Mouse (Mus musculus) neural tube, embryonic 10.5 days (tissue): ENCODE measurements around the gene Agmat.
"Not testable (repeated sequence)": the region's sequence is repeated elsewhere in the genome, so short reads cannot be mapped to it uniquely, and the experiment has no call there.

ENCODE experiments used
- DNase-seq: peaks from one replicate; pipeline ENCODE4 v3.0.0-alpha.2; 2017; ENCODE audit warnings: low spot score; ENCODE audit errors: extremely low spot score

Gene Agmat

DNA sequence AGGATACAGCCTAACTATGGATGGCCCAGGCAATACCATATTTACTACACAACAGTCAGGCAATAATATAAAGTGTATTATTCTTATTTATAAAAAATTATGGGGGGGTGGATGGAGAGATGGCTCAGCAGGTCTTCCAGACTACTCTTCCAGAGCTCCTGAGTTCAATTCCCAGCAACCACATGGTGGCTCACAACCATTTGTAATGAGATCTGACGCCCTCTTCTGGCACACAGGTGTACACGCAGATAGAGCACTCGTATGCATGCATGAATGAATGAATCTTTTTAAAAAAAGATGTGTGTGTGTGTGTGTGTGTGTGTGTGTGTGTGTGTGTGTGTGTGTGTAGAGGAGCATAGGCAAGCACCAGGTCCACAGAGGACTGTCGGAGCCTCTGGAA, 26.5 kb downstream of the Agmat start:
- not testable (repeated sequence) for DNase-seq

DNA sequence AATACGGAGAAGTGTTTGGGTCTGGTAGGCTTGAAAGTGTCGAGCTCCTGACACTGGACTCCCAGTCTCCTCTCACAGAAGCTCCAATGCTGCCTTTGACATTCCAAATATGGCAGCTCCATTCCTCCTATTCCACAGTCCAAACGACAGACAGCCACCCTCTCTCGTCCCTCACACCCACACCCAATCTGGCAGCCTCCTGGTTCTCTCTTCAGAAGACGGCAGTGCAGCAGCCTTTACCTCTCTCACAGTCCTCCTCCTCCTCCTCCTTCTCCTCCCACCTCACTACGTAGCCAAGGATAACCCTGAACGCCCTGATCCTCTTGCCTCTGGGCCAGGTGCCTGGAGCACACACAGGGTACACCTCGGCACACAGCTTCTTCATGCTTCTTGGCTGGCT, 33.4 kb downstream of the Agmat start:
- no peak for DNase-seq

DNA sequence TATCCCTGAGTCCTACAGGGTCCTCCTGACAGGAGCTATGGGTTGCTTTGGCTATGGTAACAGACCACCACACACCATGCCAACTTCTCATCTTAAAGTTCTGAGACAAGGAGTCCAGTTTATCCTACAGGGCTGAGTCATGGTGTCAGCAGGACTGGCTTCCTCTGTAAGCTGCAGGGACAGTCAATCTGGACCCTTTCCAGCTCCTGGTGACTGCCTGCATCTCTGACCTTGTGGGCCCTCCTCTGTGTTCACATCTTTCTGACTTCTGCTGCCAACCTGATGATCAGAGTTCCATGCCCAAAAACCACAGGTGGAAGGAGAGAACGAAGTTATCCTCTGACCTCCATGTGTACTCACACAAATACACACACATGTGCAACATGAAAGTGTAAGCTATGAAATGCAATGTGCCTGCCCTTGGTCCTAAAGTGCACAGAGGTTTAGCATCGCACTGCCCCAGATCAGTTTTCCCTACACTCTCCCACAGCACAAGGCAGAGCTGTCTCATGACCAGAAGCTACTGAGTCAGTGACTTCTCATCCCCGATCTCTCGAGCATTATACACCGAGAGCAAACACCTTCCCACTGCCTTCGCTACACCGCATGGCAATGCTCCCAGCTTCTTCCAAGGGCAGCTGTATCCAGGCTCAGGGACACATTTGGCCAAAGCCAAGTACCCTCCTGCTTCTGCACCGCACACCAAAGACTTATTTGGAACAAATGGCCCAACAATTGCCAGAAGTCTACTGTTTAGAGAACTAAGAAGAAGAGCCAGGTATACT, 34.9 kb downstream of the Agmat start:
- no peak for DNase-seq

DNA sequence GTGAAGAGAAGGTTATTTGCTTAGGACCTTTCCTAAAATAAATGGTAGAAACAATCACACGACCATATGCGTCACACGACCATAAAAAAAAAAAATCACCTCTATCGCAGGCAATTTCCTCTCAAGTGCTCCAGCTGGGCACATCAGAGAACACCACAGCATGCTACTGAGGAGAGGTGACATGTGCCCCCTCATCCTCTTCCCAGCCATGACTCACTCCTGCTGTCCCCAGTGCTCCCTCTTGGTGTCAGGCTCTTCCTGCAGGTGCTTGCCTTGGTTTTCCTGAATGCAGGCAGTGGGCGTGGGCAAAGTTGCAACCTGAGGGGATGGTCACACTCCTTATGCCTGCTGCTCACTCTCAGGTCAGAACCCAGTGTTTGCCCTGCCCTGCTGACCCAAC, 38.4 kb downstream of the Agmat start:
- no peak for DNase-seq

DNA sequence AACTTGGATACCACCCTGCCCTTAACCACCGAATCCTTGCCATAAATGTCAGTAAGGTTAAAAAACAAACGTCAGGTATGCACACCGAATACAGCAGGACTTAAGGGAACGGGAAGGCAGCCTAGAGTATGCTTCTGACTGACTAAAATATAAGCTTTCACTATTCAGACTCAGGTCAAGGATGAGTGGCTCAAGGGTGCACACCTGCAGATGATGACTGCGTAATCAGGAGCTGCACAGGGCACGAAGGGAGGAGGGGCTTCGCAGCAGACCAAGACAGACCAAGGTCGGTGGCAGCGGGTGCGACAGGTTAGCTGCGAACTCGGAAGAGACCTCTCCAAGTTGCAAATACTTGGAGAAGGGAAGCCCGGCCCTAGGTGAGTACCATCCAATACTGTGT, 39.7 kb downstream of the Agmat start:
- no peak for DNase-seq

DNA sequence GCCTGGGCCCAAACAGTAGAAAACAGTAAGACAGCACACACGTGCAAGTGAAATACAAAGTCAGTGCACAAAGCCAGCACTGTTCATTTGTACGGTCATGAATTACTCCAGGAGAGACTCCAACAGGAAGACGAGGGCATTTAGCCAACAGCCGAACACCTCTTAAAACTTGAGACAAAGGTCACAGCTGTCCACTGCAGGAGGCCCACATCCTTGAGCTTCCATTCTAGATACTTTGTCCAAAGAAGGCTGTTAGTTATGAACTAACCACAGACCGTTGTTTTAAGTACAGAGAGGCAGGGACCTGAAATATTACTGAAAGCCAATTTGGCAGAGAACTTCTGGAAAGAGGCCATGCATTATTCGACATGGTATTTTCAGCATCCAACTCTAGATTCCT, 40.6 kb downstream of the Agmat start:
- no peak for DNase-seq

DNA sequence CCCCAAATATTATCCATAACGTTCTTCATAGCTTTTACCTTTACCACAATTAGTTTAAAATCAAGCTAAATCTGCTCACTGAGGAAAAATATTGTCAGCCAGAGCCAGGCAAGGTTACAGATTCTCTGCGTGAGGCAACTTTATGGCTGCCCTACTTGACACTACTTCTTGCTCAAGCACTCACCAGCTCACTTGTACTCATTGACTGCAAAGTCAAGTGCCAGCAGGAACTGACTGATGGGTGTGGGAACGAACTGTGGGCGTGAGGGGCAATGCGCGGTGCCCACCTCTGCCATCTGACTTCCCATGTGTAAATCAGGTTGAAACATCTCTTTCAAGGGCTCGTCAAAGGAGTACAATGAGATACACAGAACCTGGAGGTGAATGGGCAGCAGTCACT, 41.0 kb downstream of the Agmat start:
- no peak for DNase-seq

DNA sequence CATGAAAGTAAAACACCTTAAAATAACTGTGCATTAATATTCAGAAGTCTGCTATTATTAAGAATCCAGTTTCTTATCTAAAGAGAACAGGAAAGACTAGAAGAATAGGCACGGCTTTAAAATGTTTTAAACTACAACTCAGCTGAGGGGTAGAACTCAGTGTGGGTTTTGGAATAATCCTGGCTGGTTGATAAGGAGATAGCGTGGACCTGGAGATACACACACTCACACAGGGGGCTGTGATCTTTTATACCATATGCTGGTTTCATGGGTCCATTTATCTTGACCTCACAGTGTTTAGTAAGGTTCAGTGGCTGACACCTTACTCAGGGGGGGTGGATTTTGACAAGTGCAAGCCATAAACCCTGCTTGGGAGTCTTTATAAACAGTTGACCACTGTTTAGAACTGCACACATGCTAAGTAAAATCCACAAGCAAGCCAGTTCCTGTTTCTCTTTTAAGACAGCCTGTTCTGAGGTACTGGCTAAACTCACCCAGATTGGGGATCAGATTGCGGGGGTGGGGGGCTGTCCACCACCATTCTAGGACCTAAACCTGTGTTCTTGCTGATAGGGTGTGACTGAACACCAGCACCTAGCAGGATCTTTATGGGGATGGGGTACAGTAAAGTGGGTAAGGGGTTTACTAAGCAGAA, 43.2 kb downstream of the Agmat start:
- peak; percentile 22 for DNase-seq

DNA sequence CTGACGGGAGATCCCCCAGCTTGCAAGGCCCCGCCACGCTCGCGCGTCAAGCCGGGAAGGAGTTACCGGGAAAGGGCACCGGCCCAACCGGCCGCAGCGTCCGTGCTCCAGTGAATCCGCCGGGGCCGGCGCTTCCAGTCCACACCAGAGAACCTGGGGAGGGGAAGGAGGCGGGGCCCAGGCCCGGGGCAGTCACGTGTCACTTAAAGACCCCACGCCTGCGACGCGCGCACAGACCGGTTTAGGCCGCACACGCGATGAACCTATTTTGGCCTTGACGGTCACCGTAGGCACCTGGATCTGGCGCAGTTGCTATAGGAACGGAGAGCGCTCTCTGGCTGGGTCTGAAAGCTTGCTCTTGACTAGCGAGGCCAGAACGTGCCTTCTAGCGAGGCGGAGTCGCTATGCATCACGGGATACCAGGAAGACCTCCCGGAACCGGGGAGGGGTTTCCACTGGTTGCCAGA, 44.1 kb downstream of the Agmat start, which contains the start of gene Dnajc16:
TSS of gene Dnajc16 (minus strand) at position 408 of the 467 bp plus-strand sequence.
- DNase-seq, result peak; percentile 98

DNA sequence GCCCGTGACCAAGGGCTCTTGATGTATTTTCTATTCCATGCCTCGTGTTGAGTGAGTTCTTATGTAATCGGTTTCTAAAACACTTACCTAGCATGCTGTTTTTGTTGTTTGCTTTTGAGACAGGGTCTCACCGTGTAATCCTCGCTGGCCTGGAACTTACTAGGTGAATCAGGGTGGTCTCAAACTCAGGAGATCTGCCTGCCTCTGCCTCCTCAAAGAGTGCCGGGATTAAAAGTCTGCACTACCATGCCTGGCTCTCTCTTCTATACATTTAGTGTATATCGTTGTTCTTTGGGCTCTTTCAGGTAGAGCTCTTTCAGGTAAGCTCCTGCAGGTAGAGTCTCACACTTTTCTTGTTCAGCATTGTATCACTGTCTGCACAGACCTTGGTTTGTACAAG, 45.0 kb downstream of the Agmat start:
- no peak for DNase-seq

DNA sequence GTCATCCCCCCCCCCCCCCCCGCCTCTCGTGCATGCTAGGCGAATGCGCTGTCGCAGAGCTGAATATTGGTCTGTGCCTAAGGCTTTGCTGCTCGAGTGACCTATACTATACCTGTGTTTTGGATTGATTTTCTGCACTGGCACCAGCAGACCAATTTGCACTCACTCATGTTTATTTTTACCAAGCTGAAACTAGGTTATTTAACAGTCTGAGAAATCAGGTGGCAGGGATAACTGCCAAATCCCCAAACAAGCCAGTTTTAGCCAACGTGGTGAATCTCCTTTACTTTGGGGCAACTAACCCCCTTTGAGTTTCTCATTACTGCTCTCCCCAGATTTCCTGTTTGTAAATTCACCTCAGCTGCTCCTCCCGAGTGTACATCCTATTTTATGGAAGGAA, 45.5 kb downstream of the Agmat start:
- no peak for DNase-seq

DNA sequence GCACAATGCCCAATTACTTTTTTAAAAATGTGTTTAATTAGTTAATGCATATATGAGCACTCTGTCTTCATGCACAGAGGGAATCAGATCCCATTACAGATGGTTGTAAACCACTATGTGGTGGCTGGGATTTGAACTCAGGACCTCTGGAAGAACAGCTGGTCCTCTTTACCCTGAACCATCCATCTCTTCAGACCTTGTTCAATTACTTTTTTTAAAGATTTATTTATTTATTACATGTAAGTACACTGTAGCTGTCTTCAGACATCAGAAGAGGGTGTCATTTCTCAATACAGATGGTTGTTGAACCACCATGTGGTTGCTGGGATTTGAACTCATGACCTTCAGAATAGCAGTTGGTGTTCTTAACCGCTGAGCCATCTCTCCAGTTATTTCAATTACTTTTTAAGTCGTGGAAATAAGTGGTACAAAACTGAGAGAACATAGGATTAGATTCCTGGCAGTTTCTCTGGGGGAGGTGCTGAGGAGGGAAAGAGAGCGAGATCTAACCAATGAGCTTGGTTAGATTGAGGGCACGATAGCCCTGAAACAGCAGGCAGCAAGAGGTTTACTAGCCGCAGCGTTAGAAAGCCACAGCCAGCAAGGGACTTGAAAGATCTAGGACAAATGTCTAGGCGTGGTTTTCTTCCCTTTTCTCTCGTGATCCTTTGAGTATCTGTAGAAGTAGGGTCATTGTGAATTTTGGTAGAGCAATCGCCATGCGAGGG, 46.2 kb downstream of the Agmat start:
- DNase-seq, result no peak

DNA sequence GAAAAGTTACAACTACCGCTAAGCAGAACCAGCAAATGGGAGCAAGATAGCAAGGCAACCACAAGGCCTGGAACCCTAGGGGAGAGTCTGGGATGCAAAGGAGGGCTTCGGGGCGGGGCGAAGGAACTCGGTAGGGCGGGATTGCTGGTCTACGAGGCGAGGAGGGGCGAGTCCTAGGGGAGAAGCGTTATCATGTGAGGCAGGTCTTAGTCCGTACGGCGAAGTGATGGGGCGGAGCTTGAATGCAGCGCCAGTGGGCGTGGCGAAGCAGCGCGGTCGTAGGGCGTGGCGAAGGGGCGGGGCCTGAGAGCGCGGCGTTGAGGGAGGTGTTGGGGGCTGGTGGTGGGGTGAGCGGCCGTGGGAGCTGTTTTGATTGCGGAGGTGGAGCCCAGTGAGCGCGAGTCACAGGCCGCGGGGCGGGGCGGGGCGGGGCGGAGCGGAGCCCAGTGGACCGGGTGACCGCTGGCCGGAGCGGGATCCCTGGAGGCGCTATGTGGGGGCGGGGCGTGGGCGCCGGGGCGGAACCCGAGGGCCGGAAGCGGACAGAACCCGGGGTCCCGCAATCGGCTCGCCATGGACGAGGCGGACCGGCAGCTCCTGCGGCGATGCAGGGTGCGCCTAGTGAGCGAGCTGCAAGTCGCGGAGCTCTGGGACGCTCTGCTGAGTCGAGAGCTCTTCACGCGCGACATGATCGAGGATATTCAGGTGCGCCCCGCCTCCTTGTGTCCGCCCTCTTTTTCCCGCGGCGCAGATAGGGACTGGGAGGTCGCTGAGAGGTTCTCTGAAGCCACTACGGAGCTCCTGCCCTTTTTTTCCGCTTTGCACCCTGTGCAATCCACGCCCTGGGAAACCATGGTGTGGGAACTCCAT, 47.0 kb downstream of the Agmat start, which contains the start of gene Casp9:
TSS of gene Casp9 (plus strand) at position 331 of the 870 bp plus-strand sequence.
- DNase-seq, result peak; percentile 99

DNA sequence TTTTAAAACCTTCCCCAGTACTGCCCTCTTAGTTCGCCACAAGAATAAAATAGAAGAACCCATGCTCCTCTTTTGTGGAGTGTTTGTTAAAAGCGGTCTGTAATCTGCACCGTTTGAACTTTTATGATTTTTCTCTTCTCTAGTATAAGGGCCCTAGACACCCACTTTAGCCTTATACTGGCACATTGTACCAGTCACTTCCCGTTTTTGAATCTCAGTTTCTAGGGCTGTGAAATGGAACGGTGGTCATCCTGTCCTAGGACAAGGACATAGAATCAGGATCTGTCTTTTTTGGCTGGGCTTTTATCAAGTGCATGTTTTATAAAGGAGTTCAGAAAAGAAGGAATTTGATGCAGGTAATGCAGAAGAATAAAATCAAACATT, 47.7 kb downstream of the Agmat start:
- DNase-seq, result no peak

DNA sequence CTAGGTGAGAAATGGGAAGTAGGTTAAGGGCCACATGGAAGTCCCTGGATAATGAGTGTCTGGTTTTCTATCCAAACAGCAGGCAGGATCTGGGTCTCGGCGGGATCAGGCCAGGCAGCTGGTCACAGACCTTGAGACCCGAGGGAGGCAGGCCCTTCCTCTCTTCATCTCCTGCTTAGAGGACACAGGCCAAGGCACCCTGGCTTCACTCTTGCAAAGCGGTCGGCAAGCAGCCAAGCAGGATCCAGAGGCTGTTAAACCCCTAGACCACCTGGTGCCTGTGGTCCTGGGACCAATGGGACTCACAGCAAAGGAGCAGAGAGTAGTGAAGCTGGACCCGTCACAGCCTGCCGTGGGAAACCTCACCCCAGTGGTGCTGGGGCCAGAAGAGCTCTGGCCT, 49.9 kb downstream of the Agmat start:
- DNase-seq, result no peak

DNA sequence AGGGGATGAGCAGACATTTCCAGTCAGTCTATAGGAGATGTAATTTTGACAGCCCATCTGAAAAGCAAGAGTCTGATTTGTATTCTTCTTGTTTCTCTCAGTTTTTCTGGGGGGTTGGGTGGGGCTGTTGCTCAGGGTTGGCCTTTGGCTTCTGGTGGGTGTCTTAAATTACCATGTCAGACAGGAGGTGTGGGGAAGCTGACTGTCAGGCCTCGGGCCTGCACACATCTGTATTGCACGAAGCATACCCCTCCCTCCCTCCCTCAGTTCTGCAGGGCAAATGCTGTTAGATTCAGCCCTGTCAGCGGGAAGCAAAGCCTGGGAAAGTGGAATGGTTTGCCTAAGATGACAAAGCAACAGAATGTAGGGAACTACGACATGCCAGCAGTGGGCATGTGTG, 50.5 kb downstream of the Agmat start:
- DNase-seq, result no peak

DNA sequence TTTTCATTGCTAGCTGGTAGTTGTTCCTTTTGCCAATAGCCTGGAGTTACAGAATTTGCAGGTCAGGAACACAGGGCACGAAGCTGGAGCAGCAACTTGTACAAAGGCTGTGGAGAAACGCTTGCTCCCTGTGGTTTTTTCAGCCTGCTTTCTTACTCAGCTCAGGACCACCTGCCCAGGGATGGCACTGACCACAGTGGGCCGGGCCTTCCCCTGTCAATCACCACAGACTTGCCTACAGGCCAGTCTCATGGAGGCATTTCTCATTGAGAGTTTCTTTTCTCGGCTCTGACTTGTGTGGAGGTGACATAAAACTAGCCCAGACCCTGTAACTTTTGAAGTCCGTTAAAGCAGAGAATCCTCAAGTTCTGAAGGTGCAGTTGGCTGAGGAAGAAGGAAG, 51.1 kb downstream of the Agmat start:
- no peak for DNase-seq

DNA sequence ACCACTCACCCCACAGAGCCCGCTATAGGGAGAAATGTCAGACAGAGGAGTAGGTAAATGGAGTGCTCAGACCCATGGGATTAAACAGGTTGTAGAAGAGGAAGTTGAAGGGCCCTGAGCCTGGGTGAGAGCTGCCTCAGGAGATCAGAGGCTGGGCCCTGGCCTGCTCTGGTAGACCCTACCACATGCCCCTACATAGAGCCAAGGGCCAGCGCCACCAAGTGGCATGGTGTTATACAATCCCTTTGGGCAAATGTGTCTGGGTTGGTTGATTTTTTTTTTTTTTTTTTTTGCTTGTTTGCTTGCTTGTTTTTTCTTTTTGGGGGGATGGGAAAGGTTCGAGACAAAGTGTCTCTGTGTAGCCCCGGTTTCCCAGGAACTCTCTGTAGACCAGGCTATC, 57.6 kb downstream of the Agmat start:
- no peak for DNase-seq

DNA sequence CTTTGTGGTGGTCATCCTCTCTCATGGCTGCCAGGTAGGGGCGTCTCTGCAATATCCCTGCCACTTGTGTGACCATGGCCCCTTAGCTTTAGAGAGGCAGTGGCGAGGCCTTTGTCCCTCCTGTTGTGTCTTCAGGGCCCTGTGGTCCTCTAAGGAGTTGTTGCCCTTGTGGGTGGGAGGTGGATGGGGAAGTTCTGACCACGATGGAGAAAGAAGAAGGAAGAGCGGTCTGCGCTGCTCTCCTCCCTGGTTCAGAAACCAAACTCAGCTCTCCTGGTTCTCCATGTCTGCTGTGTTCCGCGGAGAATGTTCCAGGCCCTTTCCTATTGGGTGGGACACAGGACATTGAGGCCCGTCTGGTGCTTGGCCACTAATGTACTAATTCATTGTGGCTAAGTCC, 59.4 kb downstream of the Agmat start:
- no peak for DNase-seq
